Mouse (Mus musculus): ENCODE data around the gene Eps8. TPM values are rescaled to one million over a fixed set of nuclear protein-coding genes. Genes with fewer than 3 reads are reported as not detected.
A peak's percentile ranks its signal among the peaks of the same experiment; 100 is the strongest.

The Eps8 gene
- polyA plus RNA-seq, 1 experiment from 2014 or later: 24.5 TPM

- H3K4me2 ChIP-seq: no peak overlapping the region
- ATAC-seq (ENCODE audit: insufficient read depth) (no peak), DNase-seq (no peak)
- no peak overlapping the region for H3K9ac ChIP-seq
- no peaks in the 10 kb centered on the region for H3K36me3 ChIP-seq (ENCODE audit: insufficient read depth)
- no peak for TF ChIP-seq CTCF (IDR thresholded peaks at IDR 0.05; ENCODE audit: low read depth)
- WGBS: 73% methylated on average over 2 of the region's 2 CpGs
- no peak overlapping the region for H3K4me3 ChIP-seq (ENCODE audit: low read depth, low read length)
- H3K27me3 ChIP-seq (ENCODE audit: insufficient read depth, low read length): no peaks in the 10 kb centered on the region
- no peaks in the 10 kb centered on the region for H3K9me3 ChIP-seq (ENCODE audit: low read depth, low read length)
- no peaks in the 10 kb centered on the region; the same call in 1 of the 2 replicates for H3K4me1 ChIP-seq (ENCODE audit: insufficient read depth)
- H3K27ac ChIP-seq (ENCODE audit: low read depth): no peak overlapping the region
Observed at GRCm38 (mm10) chr6:137694310-137694709, 39.6 kb upstream of the Eps8 start.

- TF ChIP-seq CTCF (IDR thresholded peaks at IDR 0.05; ENCODE audit: low read depth): no peak
- no peak overlapping the region for H3K4me3 ChIP-seq (ENCODE audit: low read depth, low read length)
- no peaks in the 10 kb centered on the region for H3K36me3 ChIP-seq (ENCODE audit: insufficient read depth)
- H3K4me2 ChIP-seq: no peak overlapping the region
- H3K9ac ChIP-seq: no peak overlapping the region
- no peaks in the 10 kb centered on the region for H3K27me3 ChIP-seq (ENCODE audit: insufficient read depth, low read length)
- H3K4me1 ChIP-seq (ENCODE audit: insufficient read depth): no peaks in the 10 kb centered on the region
- DNase-seq (no peak), ATAC-seq (ENCODE audit: insufficient read depth) (no peak)
- 51% methylated on average over 2 of the region's 2 CpGs for WGBS
- no peak overlapping the region for H3K27ac ChIP-seq (ENCODE audit: low read depth)
- no peaks in the 10 kb centered on the region for H3K9me3 ChIP-seq (ENCODE audit: low read depth, low read length)
Observed at GRCm38 (mm10) chr6:137690550-137691119, 36.0 kb upstream of the Eps8 start.

- no peaks in the 10 kb centered on the region for H3K27me3 ChIP-seq (ENCODE audit: insufficient read depth, low read length)
- no peak overlapping the region for H3K27ac ChIP-seq (ENCODE audit: low read depth)
- H3K9me3 ChIP-seq (ENCODE audit: low read depth, low read length): no peaks in the 10 kb centered on the region
- no peaks in the 10 kb centered on the region for H3K4me1 ChIP-seq (ENCODE audit: insufficient read depth)
- no peak overlapping the region for H3K4me3 ChIP-seq (ENCODE audit: low read depth, low read length)
- no peak overlapping the region for H3K4me2 ChIP-seq
- TF ChIP-seq CTCF (IDR thresholded peaks at IDR 0.05; ENCODE audit: low read depth): no peak
- no peaks in the 10 kb centered on the region for H3K36me3 ChIP-seq (ENCODE audit: insufficient read depth)
- WGBS: 39% methylated on average over 11 of the region's 11 CpGs
- peak; percentile 49; the same call in 1 of the 2 replicates for ATAC-seq (ENCODE audit: insufficient read depth)
- H3K9ac ChIP-seq: no peak overlapping the region
- peak; percentile 64 for DNase-seq
Observed at GRCm38 (mm10) chr6:137688506-137689105, 33.9 kb upstream of the Eps8 start.

GRCm38 (mm10) chr6:137688079-137688478, 33.4 kb upstream of the Eps8 start:
- H3K36me3 ChIP-seq (ENCODE audit: insufficient read depth): no peaks in the 10 kb centered on the region
- no peak for TF ChIP-seq CTCF (IDR thresholded peaks at IDR 0.05; ENCODE audit: low read depth)
- H3K9me3 ChIP-seq (ENCODE audit: low read depth, low read length): no peaks in the 10 kb centered on the region
- H3K27me3 ChIP-seq (ENCODE audit: insufficient read depth, low read length): no peaks in the 10 kb centered on the region
- no peak for DNase-seq
- WGBS: 71% methylated on average over 3 of the region's 3 CpGs
- H3K9ac ChIP-seq: no peak overlapping the region
- no peak for ATAC-seq (ENCODE audit: insufficient read depth)
- no peak overlapping the region for H3K27ac ChIP-seq (ENCODE audit: low read depth)
- H3K4me1 ChIP-seq (ENCODE audit: insufficient read depth): no peaks in the 10 kb centered on the region
- no peak overlapping the region for H3K4me2 ChIP-seq
- H3K4me3 ChIP-seq (ENCODE audit: low read depth, low read length): no peak overlapping the region

- Histone ChIP-seq H3K27me3 (ENCODE audit: insufficient read depth, low read length) (no peaks in the 10 kb centered on the region), H3K4me2 (no peak overlapping the region), H3K9me3 (ENCODE audit: low read depth, low read length) (no peaks in the 10 kb centered on the region), H3K4me3 (ENCODE audit: low read depth, low read length) (no peak overlapping the region), H3K9ac (no peak overlapping the region), H3K36me3 (ENCODE audit: insufficient read depth) (no peaks in the 10 kb centered on the region), H3K4me1 (ENCODE audit: insufficient read depth) (no peaks in the 10 kb centered on the region), H3K27ac (ENCODE audit: low read depth) (no peak overlapping the region)
- no peak for DNase-seq
- no peak for TF ChIP-seq CTCF (IDR thresholded peaks at IDR 0.05; ENCODE audit: low read depth)
- ATAC-seq (ENCODE audit: insufficient read depth): no peak
- 88% methylated on average over 5 of the region's 5 CpGs for WGBS
Observed at GRCm38 (mm10) chr6:137687667-137688066, 33.0 kb upstream of the Eps8 start.

- no peaks in the 10 kb centered on the region for H3K9me3 ChIP-seq (ENCODE audit: low read depth, low read length)
- H3K36me3 ChIP-seq (ENCODE audit: insufficient read depth): no peaks in the 10 kb centered on the region
- no peak for TF ChIP-seq CTCF (IDR thresholded peaks at IDR 0.05; ENCODE audit: low read depth)
- WGBS: 67% methylated on average over 2 of the region's 2 CpGs
- ATAC-seq (ENCODE audit: insufficient read depth) (no peak), DNase-seq (no peak)
- H3K27me3 ChIP-seq (ENCODE audit: insufficient read depth, low read length): no peaks in the 10 kb centered on the region; the same call in 1 of the 2 replicates
- H3K4me1 ChIP-seq (ENCODE audit: insufficient read depth): no peaks in the 10 kb centered on the region
- no peak overlapping the region for H3K4me3 ChIP-seq (ENCODE audit: low read depth, low read length)
- H3K27ac ChIP-seq (ENCODE audit: low read depth): no peak overlapping the region
- H3K4me2 ChIP-seq: no peak overlapping the region
- H3K9ac ChIP-seq: no peak overlapping the region
Observed at GRCm38 (mm10) chr6:137682629-137683028, 28.0 kb upstream of the Eps8 start.

- Histone ChIP-seq H3K4me2 (no peak overlapping the region), H3K4me1 (ENCODE audit: insufficient read depth) (no peaks in the 10 kb centered on the region), H3K27ac (ENCODE audit: low read depth) (no peak overlapping the region), H3K4me3 (ENCODE audit: low read depth, low read length) (no peak overlapping the region), H3K27me3 (ENCODE audit: insufficient read depth, low read length) (no peaks in the 10 kb centered on the region; the same call in 1 of the 2 replicates), H3K36me3 (ENCODE audit: insufficient read depth) (no peaks in the 10 kb centered on the region), H3K9me3 (ENCODE audit: low read depth, low read length) (no peaks in the 10 kb centered on the region), H3K9ac (no peak overlapping the region)
- no peak for ATAC-seq (ENCODE audit: insufficient read depth)
- DNase-seq: no peak
- WGBS: 86% methylated on average over 2 of the region's 2 CpGs
- no peak for TF ChIP-seq CTCF (IDR thresholded peaks at IDR 0.05; ENCODE audit: low read depth)
Observed at GRCm38 (mm10) chr6:137681000-137681399, 26.3 kb upstream of the Eps8 start.

Data from lung, embryonic 14.5 days (tissue).